Mouse (Mus musculus): ENCODE results near the gene Dbnl. TPM values are rescaled to one million over a fixed set of nuclear protein-coding genes. Genes with fewer than 3 reads are reported as not detected.
A peak's percentile ranks its signal among the peaks of the same experiment; 100 is the strongest.
"Not testable (repeated sequence)": the region's sequence is repeated elsewhere in the genome, so short reads cannot be mapped to it uniquely, and the experiment has no call there.

The Dbnl gene
- polyA plus RNA-seq, 1 experiment from 2014 or later, result 99.8 TPM

GRCm38 (mm10) chr11:5802457-5803217 is 14.3 kb downstream of the Dbnl start:
- Histone ChIP-seq H3K4me2 (replicated peaks; ENCODE audit: low read depth) (no peak overlapping the region), H3K9me3 (ENCODE audit: control insufficient read depth, low read length) (no peaks in the 10 kb centered on the region), H3K27me3 (ENCODE audit: control insufficient read depth, insufficient read depth, low read length) (no peaks in the 10 kb centered on the region), H3K4me3 (ENCODE audit: low read depth, low read length) (no peak overlapping the region), H3K9ac (ENCODE audit: low read length) (no peak overlapping the region), H3K4me1 (replicated peaks; ENCODE audit: control insufficient read depth, insufficient read depth) (no peaks in the 10 kb centered on the region), H3K36me3 (ENCODE audit: control insufficient read depth, insufficient read depth, low read length) (peaks cover 13% of the 10 kb centered on the region), H3K27ac (replicated peaks) (no peak overlapping the region)
- ATAC-seq (ENCODE audit: low FRiP score, low TSS enrichment) (0 out of 2 replicates have a peak, but pooled peaks have one; percentile 18), DNase-seq (ENCODE audit: low spot score) (peak; percentile 14)
- TF ChIP-seq EP300 (optimal IDR thresholded peaks at IDR 0.05) (no peak), CTCF (IDR thresholded peaks at IDR 0.05; ENCODE audit: low read depth) (no peak)
- WGBS, result 72% methylated on average over 8 of the region's 8 CpGs

DNA sequence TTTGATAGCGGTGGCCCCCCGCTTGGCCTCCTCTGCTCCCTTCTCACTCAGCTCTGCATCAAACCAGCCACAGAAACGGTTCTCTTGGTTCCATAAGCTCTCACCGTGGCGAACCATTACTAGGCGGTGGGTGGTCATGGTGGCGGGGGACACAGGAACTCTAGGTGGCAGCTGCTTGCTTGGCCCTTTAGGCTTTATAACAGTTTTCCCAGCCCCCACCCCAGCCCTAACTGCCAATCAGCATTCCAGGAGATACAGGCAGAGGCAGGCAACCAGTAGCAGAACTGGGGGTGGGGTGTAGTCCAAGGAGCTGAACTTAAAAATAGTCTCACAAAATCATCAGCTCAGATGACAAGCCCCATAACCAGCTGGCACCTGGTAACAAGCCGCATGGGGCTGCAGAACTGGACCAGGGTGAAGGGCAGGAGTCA is 15.3 kb downstream of the Dbnl start, which contains the start of gene Pgam2:
Pgam2 (minus strand) TSS at position 183 of the 431 bp plus-strand sequence.
- WGBS, result 45% methylated on average over 8 of the region's 8 CpGs
- no peak within 1 kb of the TSS for H3K9ac ChIP-seq (ENCODE audit: low read length)
- H3K4me1 ChIP-seq (replicated peaks; ENCODE audit: control insufficient read depth, insufficient read depth), result no peaks in the 10 kb centered on the region
- no peak within 1 kb of the TSS for H3K27ac ChIP-seq (replicated peaks)
- ATAC-seq (ENCODE audit: low FRiP score, low TSS enrichment) (no peak), DNase-seq (ENCODE audit: low spot score) (peak; percentile 16)
- no peaks in the 10 kb centered on the region for H3K27me3 ChIP-seq (ENCODE audit: control insufficient read depth, insufficient read depth, low read length)
- H3K4me2 ChIP-seq (replicated peaks; ENCODE audit: low read depth), result no peak within 1 kb of the TSS
- H3K36me3 ChIP-seq (ENCODE audit: control insufficient read depth, insufficient read depth, low read length), result peaks cover 7% of the 10 kb centered on the region
- no peak within 1 kb of the TSS for H3K4me3 ChIP-seq (ENCODE audit: low read depth, low read length)
- no peaks in the 10 kb centered on the region for H3K9me3 ChIP-seq (ENCODE audit: control insufficient read depth, low read length)
- TF ChIP-seq CTCF (IDR thresholded peaks at IDR 0.05; ENCODE audit: low read depth), result no peak
- no peak for TF ChIP-seq EP300 (optimal IDR thresholded peaks at IDR 0.05)

DNA sequence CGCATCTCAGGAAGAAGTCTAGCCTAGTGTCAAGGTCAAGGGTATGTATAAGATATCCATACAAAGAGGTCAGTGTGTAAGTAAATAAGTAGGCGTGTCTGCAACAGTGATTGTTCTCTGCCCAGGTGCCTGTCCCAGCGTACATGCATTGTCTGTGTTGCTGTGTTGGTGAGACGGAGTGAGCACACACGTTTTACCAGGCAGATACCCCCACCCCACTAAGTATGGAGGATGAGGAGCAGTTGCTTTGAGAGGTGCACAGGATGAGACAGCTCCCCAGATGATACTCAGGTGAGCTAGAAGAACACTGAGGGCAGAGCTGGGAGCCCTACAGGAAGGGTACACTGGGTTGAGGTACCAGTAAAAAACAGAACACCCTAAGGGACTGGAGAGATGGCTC is 15.9 kb downstream of the Dbnl start:
- Histone ChIP-seq H3K9me3 (ENCODE audit: control insufficient read depth, low read length) (no peaks in the 10 kb centered on the region), H3K4me2 (replicated peaks; ENCODE audit: low read depth) (no peak overlapping the region), H3K4me1 (replicated peaks; ENCODE audit: control insufficient read depth, insufficient read depth) (no peaks in the 10 kb centered on the region), H3K36me3 (ENCODE audit: control insufficient read depth, insufficient read depth, low read length) (peaks cover 3% of the 10 kb centered on the region), H3K4me3 (ENCODE audit: low read depth, low read length) (no peak overlapping the region), H3K27ac (replicated peaks) (no peak overlapping the region), H3K9ac (ENCODE audit: low read length) (no peak overlapping the region), H3K27me3 (ENCODE audit: control insufficient read depth, insufficient read depth, low read length) (no peaks in the 10 kb centered on the region)
- no peak for TF ChIP-seq CTCF (IDR thresholded peaks at IDR 0.05; ENCODE audit: low read depth)
- peak; percentile 12 for DNase-seq (ENCODE audit: low spot score)
- 45% methylated on average over 5 of the region's 5 CpGs for WGBS
- no peak for ATAC-seq (ENCODE audit: low FRiP score, low TSS enrichment)

- H3K4me3 ChIP-seq (ENCODE audit: low read depth, low read length), result no peak overlapping the region
- H3K27ac ChIP-seq (replicated peaks), result no peak overlapping the region
- TF ChIP-seq CTCF (IDR thresholded peaks at IDR 0.05; ENCODE audit: low read depth) (no peak), EP300 (optimal IDR thresholded peaks at IDR 0.05) (no peak)
- H3K4me1 ChIP-seq (replicated peaks; ENCODE audit: control insufficient read depth, insufficient read depth), result no peaks in the 10 kb centered on the region
- 70% methylated on average over 3 of the region's 3 CpGs for WGBS
- DNase-seq (ENCODE audit: low spot score) (no peak), ATAC-seq (ENCODE audit: low FRiP score, low TSS enrichment) (no peak)
- no peak overlapping the region for H3K4me2 ChIP-seq (replicated peaks; ENCODE audit: low read depth)
- no peaks in the 10 kb centered on the region for H3K9me3 ChIP-seq (ENCODE audit: control insufficient read depth, low read length)
- no peaks in the 10 kb centered on the region for H3K27me3 ChIP-seq (ENCODE audit: control insufficient read depth, insufficient read depth, low read length)
- H3K36me3 ChIP-seq (ENCODE audit: control insufficient read depth, insufficient read depth, low read length), result no peaks in the 10 kb centered on the region; the same call in 1 of the 2 replicates
- no peak overlapping the region for H3K9ac ChIP-seq (ENCODE audit: low read length)
Measured at GRCm38 (mm10) chr11:5805711-5806110, 17.4 kb downstream of the Dbnl start.

DNA sequence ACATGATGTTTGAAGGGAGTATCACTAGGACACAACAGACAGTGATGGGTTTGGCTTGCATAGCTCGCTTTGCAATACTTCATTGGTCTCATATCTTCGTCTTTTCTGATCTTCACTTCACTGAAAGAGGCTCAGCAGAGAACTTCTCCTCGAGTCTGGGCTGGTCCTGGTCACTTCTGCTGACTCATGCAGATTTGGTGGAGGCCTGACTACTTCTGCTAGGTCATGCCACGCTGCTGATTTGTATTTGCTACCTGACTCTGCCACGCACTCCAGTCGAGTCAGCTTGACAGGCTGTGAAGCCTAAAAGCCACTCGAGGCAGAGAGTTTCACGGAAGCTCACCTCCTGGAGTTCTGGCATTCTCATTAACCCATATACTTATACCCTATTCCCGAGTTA is 19.7 kb downstream of the Dbnl start:
- 85% methylated on average over 9 of the region's 9 CpGs for WGBS
- no peak for ATAC-seq (ENCODE audit: low FRiP score, low TSS enrichment)

GRCm38 (mm10) chr11:5809487-5809886 is 21.2 kb downstream of the Dbnl start:
- H3K4me2 ChIP-seq (replicated peaks; ENCODE audit: low read depth); H3K36me3 ChIP-seq (ENCODE audit: control insufficient read depth, insufficient read depth, low read length); H3K9ac ChIP-seq (ENCODE audit: low read length); H3K4me3 ChIP-seq (ENCODE audit: low read depth, low read length); H3K27ac ChIP-seq (replicated peaks); DNase-seq (ENCODE audit: low spot score); H3K27me3 ChIP-seq (ENCODE audit: control insufficient read depth, insufficient read depth, low read length); ATAC-seq (ENCODE audit: low FRiP score, low TSS enrichment); H3K4me1 ChIP-seq (replicated peaks; ENCODE audit: control insufficient read depth, insufficient read depth); H3K9me3 ChIP-seq (ENCODE audit: control insufficient read depth, low read length): not testable (repeated sequence)
- 88% methylated on average over 4 of the region's 4 CpGs for WGBS

More for the DNA sequence above, 19.7 kb downstream of the Dbnl start:
- H3K27me3 ChIP-seq (ENCODE audit: control insufficient read depth, insufficient read depth, low read length), result no peaks in the 10 kb centered on the region
- H3K4me2 ChIP-seq (replicated peaks; ENCODE audit: low read depth), result no peak overlapping the region
- no peaks in the 10 kb centered on the region for H3K36me3 ChIP-seq (ENCODE audit: control insufficient read depth, insufficient read depth, low read length)
- no peak for DNase-seq (ENCODE audit: low spot score)
- no peak overlapping the region for H3K9ac ChIP-seq (ENCODE audit: low read length)
- H3K9me3 ChIP-seq (ENCODE audit: control insufficient read depth, low read length), result no peaks in the 10 kb centered on the region
- H3K4me3 ChIP-seq (ENCODE audit: low read depth, low read length), result no peak overlapping the region
- no peaks in the 10 kb centered on the region for H3K4me1 ChIP-seq (replicated peaks; ENCODE audit: control insufficient read depth, insufficient read depth)
- TF ChIP-seq EP300 (optimal IDR thresholded peaks at IDR 0.05) (no peak), CTCF (IDR thresholded peaks at IDR 0.05; ENCODE audit: low read depth) (no peak)
- no peak overlapping the region for H3K27ac ChIP-seq (replicated peaks)

Data from stomach, postnatal 0 days (tissue).